Mouse (Mus musculus): ENCODE measurements around the gene Slc2a3. TPM values are rescaled to one million over a fixed set of nuclear protein-coding genes. Genes with fewer than 3 reads are reported as not detected.
"Not testable (repeated sequence)": the region's sequence is repeated elsewhere in the genome, so short reads cannot be mapped to it uniquely, and the experiment has no call there.

Slc2a3 gene
- total and polyA plus RNA-seq, 3 experiments: 97.6 to 431 (median 387) TPM

- Histone ChIP-seq H3K4me1 (ENCODE audit: insufficient read depth, low read depth, low read length) (no peaks in the 10 kb centered on the region), H3K27me3 (ENCODE audit: insufficient read depth, low read length) (no peaks in the 10 kb centered on the region), H3K36me3 (replicated peaks) (no peaks in the 10 kb centered on the region), H3K9me3 (replicated peaks) (no peaks in the 10 kb centered on the region), H3K4me3 (ENCODE audit: low read depth, low read length) (no peak overlapping the region)
- TF ChIP-seq GATA2 (IDR thresholded peaks at IDR 0.05; ENCODE audit: borderline replicate concordance, low read depth, low read length): no peak
- no peak for TF ChIP-seq TAL1 (conservative IDR thresholded peaks at IDR 0.05; ENCODE audit: low read depth, low read length)
- no peak for TF ChIP-seq GATA1 (IDR thresholded peaks at IDR 0.05; ENCODE audit: borderline replicate concordance, low read length)
- no peak for TF ChIP-seq POLR2AphosphoS5 (IDR thresholded peaks at IDR 0.05; ENCODE audit: insufficient replicate concordance, low read depth, low read length)
- no peak for TF ChIP-seq CTCF (IDR thresholded peaks at IDR 0.05; ENCODE audit: low read depth, low read length)
- DNase-seq (ENCODE audit: low spot score) (no peak), ATAC-seq (ENCODE audit: extremely low read depth, insufficient number of reproducible peaks, low FRiP score, poor library complexity, severe bottlenecking) (no peak)
These were observed 95.1 kb downstream of the Slc2a3 start for GRCm38 (mm10) chr6:122706337-122706840.

- H3K4me1 ChIP-seq (ENCODE audit: insufficient read depth, low read depth, low read length): no peaks in the 10 kb centered on the region
- H3K4me3 ChIP-seq (ENCODE audit: low read depth, low read length): no peak overlapping the region
- TF ChIP-seq TAL1 (conservative IDR thresholded peaks at IDR 0.05; ENCODE audit: low read depth, low read length) (no peak), GATA1 (IDR thresholded peaks at IDR 0.05; ENCODE audit: borderline replicate concordance, low read length) (no peak), POLR2AphosphoS5 (IDR thresholded peaks at IDR 0.05; ENCODE audit: insufficient replicate concordance, low read depth, low read length) (no peak), CTCF (IDR thresholded peaks at IDR 0.05; ENCODE audit: low read depth, low read length) (no peak), GATA2 (IDR thresholded peaks at IDR 0.05; ENCODE audit: borderline replicate concordance, low read depth, low read length) (no peak)
- H3K27me3 ChIP-seq (ENCODE audit: insufficient read depth, low read length): no peaks in the 10 kb centered on the region
- DNase-seq (ENCODE audit: low spot score) (no peak), ATAC-seq (ENCODE audit: extremely low read depth, insufficient number of reproducible peaks, low FRiP score, poor library complexity, severe bottlenecking) (no peak)
- H3K36me3 ChIP-seq (replicated peaks): no peaks in the 10 kb centered on the region
- no peaks in the 10 kb centered on the region for H3K9me3 ChIP-seq (replicated peaks)
These were observed 97.7 kb downstream of the Slc2a3 start for GRCm38 (mm10) chr6:122703706-122704105.

- TF ChIP-seq POLR2AphosphoS5 (IDR thresholded peaks at IDR 0.05; ENCODE audit: insufficient replicate concordance, low read depth, low read length) (no peak), TAL1 (conservative IDR thresholded peaks at IDR 0.05; ENCODE audit: low read depth, low read length) (no peak), GATA2 (IDR thresholded peaks at IDR 0.05; ENCODE audit: borderline replicate concordance, low read depth, low read length) (no peak)
- Histone ChIP-seq H3K27me3 (ENCODE audit: insufficient read depth, low read length) (no peaks in the 10 kb centered on the region), H3K9me3 (replicated peaks) (no peaks in the 10 kb centered on the region), H3K4me1 (ENCODE audit: insufficient read depth, low read depth, low read length) (no peaks in the 10 kb centered on the region), H3K4me3 (ENCODE audit: low read depth, low read length) (no peak overlapping the region), H3K36me3 (replicated peaks) (no peaks in the 10 kb centered on the region)
- ATAC-seq (ENCODE audit: extremely low read depth, insufficient number of reproducible peaks, low FRiP score, poor library complexity, severe bottlenecking) (no peak), DNase-seq (ENCODE audit: low spot score) (no peak)
These were observed 98.2 kb downstream of the Slc2a3 start for GRCm38 (mm10) chr6:122703251-122703650.

- Histone ChIP-seq H3K9me3 (replicated peaks) (no peaks in the 10 kb centered on the region), H3K27me3 (ENCODE audit: insufficient read depth, low read length) (no peaks in the 10 kb centered on the region), H3K36me3 (replicated peaks) (no peaks in the 10 kb centered on the region), H3K4me3 (ENCODE audit: low read depth, low read length) (no peak overlapping the region), H3K4me1 (ENCODE audit: insufficient read depth, low read depth, low read length) (no peaks in the 10 kb centered on the region)
- ATAC-seq (ENCODE audit: extremely low read depth, insufficient number of reproducible peaks, low FRiP score, poor library complexity, severe bottlenecking) (no peak), DNase-seq (ENCODE audit: low spot score) (no peak)
- TF ChIP-seq GATA1 (IDR thresholded peaks at IDR 0.05; ENCODE audit: borderline replicate concordance, low read length) (no peak), GATA2 (IDR thresholded peaks at IDR 0.05; ENCODE audit: borderline replicate concordance, low read depth, low read length) (no peak), TAL1 (conservative IDR thresholded peaks at IDR 0.05; ENCODE audit: low read depth, low read length) (no peak), CTCF (IDR thresholded peaks at IDR 0.05; ENCODE audit: low read depth, low read length) (no peak), POLR2AphosphoS5 (IDR thresholded peaks at IDR 0.05; ENCODE audit: insufficient replicate concordance, low read depth, low read length) (no peak)
These were observed 98.8 kb downstream of the Slc2a3 start for GRCm38 (mm10) chr6:122702480-122703124.

- DNase-seq (ENCODE audit: low spot score) (no peak), ATAC-seq (ENCODE audit: extremely low read depth, insufficient number of reproducible peaks, low FRiP score, poor library complexity, severe bottlenecking) (no peak)
- Histone ChIP-seq H3K4me1 (ENCODE audit: insufficient read depth, low read depth, low read length) (no peaks in the 10 kb centered on the region), H3K4me3 (ENCODE audit: low read depth, low read length) (no peak overlapping the region), H3K36me3 (replicated peaks) (no peaks in the 10 kb centered on the region), H3K27me3 (ENCODE audit: insufficient read depth, low read length) (no peaks in the 10 kb centered on the region), H3K9me3 (replicated peaks) (no peaks in the 10 kb centered on the region)
- TF ChIP-seq POLR2AphosphoS5 (IDR thresholded peaks at IDR 0.05; ENCODE audit: insufficient replicate concordance, low read depth, low read length) (no peak), GATA1 (IDR thresholded peaks at IDR 0.05; ENCODE audit: borderline replicate concordance, low read length) (no peak), GATA2 (IDR thresholded peaks at IDR 0.05; ENCODE audit: borderline replicate concordance, low read depth, low read length) (no peak), TAL1 (conservative IDR thresholded peaks at IDR 0.05; ENCODE audit: low read depth, low read length) (no peak), CTCF (IDR thresholded peaks at IDR 0.05; ENCODE audit: low read depth, low read length) (no peak)
These were observed 99.6 kb downstream of the Slc2a3 start for GRCm38 (mm10) chr6:122701816-122702215.

GRCm38 (mm10) chr6:122699628-122700027 lies 101.8 kb downstream of the Slc2a3 start:
- not testable (repeated sequence) for H3K4me1 ChIP-seq (ENCODE audit: insufficient read depth, low read depth, low read length); H3K9me3 ChIP-seq (replicated peaks); H3K27me3 ChIP-seq (ENCODE audit: insufficient read depth, low read length); H3K36me3 ChIP-seq (replicated peaks); DNase-seq (ENCODE audit: low spot score); H3K4me3 ChIP-seq (ENCODE audit: low read depth, low read length); ATAC-seq (ENCODE audit: extremely low read depth, insufficient number of reproducible peaks, low FRiP score, poor library complexity, severe bottlenecking)

All from G1E (cell line).